Mouse (Mus musculus) spleen, adult 2 months (tissue): ENCODE measurements at regions not wholly inside any gene's neighbourhood (a gene's known extent, or its start where the extent isn't known, plus 50 kb on each side); places are given as distances from the start of the nearest gene placed in this dataset.

Experiments used
- DNase-seq, 2 experiments: peaks; one replicate each; pipeline versions ENCODE4 v3.0.0 to v3.0.0-alpha.2; 2012 to 2021; ENCODE audit warnings: low spot score in 2 of 2, low read depth in 1 of 2
- H3K27ac ChIP-seq: fragments of 200-500 bp; 2 replicates; pipeline ENCODE4 v1.5.1; 2012; ENCODE audit warnings: low read length, inconsistent platforms; ENCODE audit not compliant: insufficient read depth
- H3K27me3 ChIP-seq: fragments of 200-500 bp; 2 replicates; pipeline ENCODE4 v1.6.1; 2012; ENCODE audit warnings: mild to moderate bottlenecking, moderate library complexity, low read length, inconsistent platforms; ENCODE audit not compliant: control insufficient read depth, insufficient read depth
- H3K36me3 ChIP-seq: fragments of 200-500 bp; 2 replicates; pipeline ENCODE4 v1.6.1; 2012; ENCODE audit warnings: mild to moderate bottlenecking, low read length, inconsistent platforms; ENCODE audit not compliant: control insufficient read depth, insufficient read depth
- H3K4me1 ChIP-seq: fragments of 200-500 bp; 2 replicates; pipeline ENCODE4 v1.6.1; 2011; ENCODE audit warnings: inconsistent platforms; ENCODE audit not compliant: control insufficient read depth, insufficient read depth, insufficient read length
- H3K4me3 ChIP-seq: fragments of 200-500 bp; 2 replicates; pipeline ENCODE4 v1.5.1; 2011; ENCODE audit warnings: mild to moderate bottlenecking, inconsistent platforms; ENCODE audit not compliant: insufficient read depth, insufficient read length; ENCODE audit errors: extremely low read depth
- CTCF ChIP-seq: fragments of 200-500 bp; IDR thresholded peaks from 2 replicates; pipeline ENCODE4 v1.5.1; 2011; ENCODE audit warnings: mild to moderate bottlenecking, inconsistent platforms; ENCODE audit not compliant: insufficient read depth, insufficient read length, insufficient replicate concordance; ENCODE audit errors: extremely low read depth
- POLR2A ChIP-seq: fragments of 200-500 bp; IDR thresholded peaks from 2 replicates; pipeline ENCODE4 v1.6.1; 2011; ENCODE audit warnings: low read depth, low read length, inconsistent platforms
- WGBS: fragments of 180-500 bp; shearing (Covaris S2); methylation state at CpG from one replicate; pipeline ENCODE4 v1.1.7; 2018; 5-methylcytosine and 5-hydroxymethylcytosine counted together

DNA sequence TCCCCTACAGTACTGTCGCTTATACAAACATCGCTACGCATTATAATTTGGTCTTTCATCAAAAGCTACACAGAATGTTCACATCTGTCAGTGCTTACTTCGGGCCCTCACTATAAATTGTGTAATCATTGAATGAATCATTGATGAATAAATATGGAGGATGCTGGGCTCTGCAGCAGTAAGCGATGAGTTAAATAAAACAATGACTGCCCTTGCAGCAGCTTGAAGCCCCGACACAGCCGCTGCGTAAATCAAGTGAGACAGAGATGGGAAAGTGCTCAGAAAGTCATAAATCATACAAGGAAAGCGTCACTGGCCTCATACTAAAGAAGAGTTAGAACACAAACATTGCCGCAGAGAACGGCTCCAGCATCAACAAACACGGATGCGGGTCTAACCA, 172.9 kb upstream of the Zpld1 start:
- H3K4me1 ChIP-seq = no peaks in the 10 kb centered on the region
- H3K4me3 ChIP-seq = no peak overlapping the region
- H3K27me3 ChIP-seq = no peaks in the 10 kb centered on the region
- 64% methylated on average over 13 of the region's 13 CpGs for WGBS
- TF ChIP-seq CTCF = no peak
- no peak for TF ChIP-seq POLR2A
- no peak for DNase-seq
- no peaks in the 10 kb centered on the region for H3K36me3 ChIP-seq
- H3K27ac ChIP-seq = no peak overlapping the region

DNA sequence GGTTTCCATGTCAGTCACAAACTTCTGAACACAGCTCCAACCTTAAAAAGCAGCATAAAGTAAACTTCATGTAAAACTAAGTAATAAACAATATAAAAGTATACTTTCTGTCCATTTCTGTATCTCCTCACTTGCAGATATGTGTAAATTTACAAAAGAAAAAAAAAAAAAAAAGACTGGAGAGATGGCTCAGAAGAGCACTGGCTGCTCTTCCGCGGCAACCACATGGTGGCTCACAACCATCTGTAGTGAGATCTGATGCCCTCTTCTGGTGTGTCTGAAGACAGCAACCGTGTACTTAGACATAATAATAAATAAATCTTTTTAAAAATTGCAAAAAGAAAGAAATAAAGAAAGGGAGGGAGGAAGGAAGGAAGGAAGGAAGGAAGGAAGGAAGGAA, 171.9 kb upstream of the Zpld1 start:
- no peak for DNase-seq
- Histone ChIP-seq H3K4me3 (no peak overlapping the region), H3K27ac (no peak overlapping the region), H3K4me1 (no peaks in the 10 kb centered on the region), H3K27me3 (no peaks in the 10 kb centered on the region), H3K36me3 (no peaks in the 10 kb centered on the region)
- TF ChIP-seq CTCF = no peak
- TF ChIP-seq POLR2A = no peak
- WGBS = 74% methylated on average over 3 of the region's 3 CpGs

DNA sequence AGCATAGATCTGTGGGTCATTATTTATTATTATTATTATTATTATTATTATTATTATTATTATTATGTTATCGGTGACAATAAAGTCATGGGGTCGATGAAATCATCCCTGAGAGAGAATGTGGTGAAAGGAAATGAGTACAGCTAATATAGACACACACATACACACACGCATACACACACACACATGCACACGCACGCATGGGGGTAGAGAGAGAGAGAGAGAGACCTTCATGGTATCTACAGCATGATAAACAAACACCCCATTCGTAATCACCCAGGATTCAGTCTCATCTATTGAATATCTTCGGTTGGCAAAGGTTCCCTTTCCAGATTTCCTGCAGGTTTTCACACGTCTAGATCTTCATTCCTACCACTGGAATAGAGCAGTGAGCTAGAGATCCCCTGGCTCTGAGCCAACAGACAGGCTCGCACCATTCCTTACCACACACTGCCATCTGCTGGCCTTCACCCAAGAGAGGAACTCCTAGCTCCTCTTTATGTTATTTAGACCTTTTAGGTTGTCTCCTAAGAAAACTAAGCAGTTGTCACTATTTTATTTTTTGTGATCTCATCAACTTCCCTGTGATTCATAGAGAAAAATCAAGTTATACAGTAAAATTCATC, 171.2 kb upstream of the Zpld1 start:
- Histone ChIP-seq H3K27me3 (no peaks in the 10 kb centered on the region), H3K4me3 (no peak overlapping the region), H3K36me3 (no peaks in the 10 kb centered on the region), H3K27ac (no peak overlapping the region), H3K4me1 (no peaks in the 10 kb centered on the region)
- DNase-seq = peak; percentile 1 to 38
- TF ChIP-seq CTCF (peak; percentile 27; the same call in 1 of the 2 replicates), POLR2A (no peak)
- WGBS = 51% methylated on average over 9 of the region's 9 CpGs

DNA sequence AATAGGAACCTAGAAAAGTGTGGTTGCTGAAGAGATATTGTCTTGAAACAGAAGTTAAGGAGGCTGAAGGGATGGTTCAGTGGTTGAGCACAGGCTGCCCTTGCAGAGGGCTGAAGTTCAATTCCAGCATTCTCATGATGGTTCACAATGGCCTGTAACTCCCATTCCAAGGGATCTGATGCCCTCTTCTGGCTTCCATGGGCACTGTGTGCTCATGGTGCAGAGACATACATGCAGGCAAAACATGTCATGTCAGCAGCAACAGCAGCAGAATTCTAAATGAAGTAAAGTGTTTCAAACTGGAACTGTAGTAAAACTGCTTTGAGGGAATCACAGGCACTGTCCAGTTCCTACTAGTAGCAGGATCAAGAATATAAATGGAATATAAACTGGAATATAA, 162.7 kb upstream of the Zpld1 start:
- H3K36me3 ChIP-seq = no peaks in the 10 kb centered on the region
- no peak for DNase-seq
- H3K4me1 ChIP-seq = no peaks in the 10 kb centered on the region
- no peak overlapping the region for H3K27ac ChIP-seq
- no peak for TF ChIP-seq POLR2A
- no peak for TF ChIP-seq CTCF
- H3K4me3 ChIP-seq = no peak overlapping the region
- no peaks in the 10 kb centered on the region for H3K27me3 ChIP-seq

DNA sequence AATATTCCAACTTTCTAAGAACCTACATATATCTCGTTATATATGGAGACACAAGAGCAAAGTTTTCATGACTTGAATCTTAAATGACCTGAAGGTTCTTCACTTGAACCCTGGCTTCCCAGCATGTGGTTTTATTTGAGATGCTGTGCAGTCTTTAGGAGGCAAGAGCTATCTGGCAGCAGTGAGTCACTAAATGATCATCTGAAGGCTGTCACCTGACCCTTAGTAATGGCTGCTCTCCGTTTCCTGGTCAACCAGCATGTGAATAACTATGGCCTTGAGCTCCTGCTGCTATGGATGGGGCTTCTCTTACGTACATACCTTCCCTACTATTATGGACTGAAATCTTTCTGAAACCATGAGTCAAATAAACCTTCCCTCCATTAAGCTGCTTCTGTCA, 149.8 kb upstream of the Zpld1 start:
- H3K36me3 ChIP-seq = no peaks in the 10 kb centered on the region
- WGBS = 85% methylated on average over 3 of the region's 3 CpGs
- no peak overlapping the region for H3K27ac ChIP-seq
- no peak overlapping the region for H3K4me3 ChIP-seq
- H3K4me1 ChIP-seq = no peaks in the 10 kb centered on the region
- DNase-seq = no peak
- TF ChIP-seq POLR2A = no peak
- no peak for TF ChIP-seq CTCF
- H3K27me3 ChIP-seq = no peaks in the 10 kb centered on the region

DNA sequence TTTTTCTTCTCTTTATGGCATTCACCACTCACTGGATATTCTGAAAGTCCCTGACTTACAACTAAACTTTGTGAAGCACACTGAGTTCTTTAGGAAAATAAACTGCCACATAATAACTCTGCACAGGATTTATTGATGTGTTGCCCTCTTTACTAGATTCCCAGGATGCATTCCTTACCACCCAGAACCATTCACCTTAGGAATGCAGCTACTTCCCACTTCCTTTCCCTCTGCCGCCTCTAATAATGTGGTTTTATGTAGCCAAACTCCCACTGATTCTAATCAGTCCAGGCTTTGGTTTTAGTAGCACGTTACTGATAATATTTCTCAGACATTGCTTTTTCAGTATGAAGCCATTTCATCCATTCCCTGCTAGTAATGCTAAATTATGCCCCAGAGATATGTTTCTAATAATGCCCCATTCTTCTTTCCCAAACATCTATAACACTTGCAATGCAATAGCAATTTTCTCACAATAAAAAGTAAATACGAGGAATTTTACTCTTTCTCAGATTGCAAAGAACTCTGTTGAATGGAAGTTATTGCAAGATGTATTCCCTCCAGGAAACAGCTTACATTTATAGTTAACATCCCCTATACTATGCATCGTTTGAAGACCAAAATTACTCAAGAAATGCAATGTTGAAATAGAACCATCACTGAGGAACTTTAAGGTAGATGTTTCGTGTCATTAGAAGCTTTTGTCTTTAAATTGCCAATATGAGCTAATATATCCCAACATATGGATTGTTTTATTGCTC, 145.2 kb upstream of the Zpld1 start:
- no peak for DNase-seq
- Histone ChIP-seq H3K27me3 (no peaks in the 10 kb centered on the region), H3K4me1 (no peaks in the 10 kb centered on the region), H3K27ac (no peak overlapping the region), H3K4me3 (no peak overlapping the region), H3K36me3 (no peaks in the 10 kb centered on the region)
- WGBS = 73% methylated on average over 5 of the region's 5 CpGs
- no peak for TF ChIP-seq CTCF
- no peak for TF ChIP-seq POLR2A
